Mouse (Mus musculus): ENCODE data around the gene B230307C23Rik. TPM values are rescaled to one million over a fixed set of nuclear protein-coding genes. Genes with fewer than 3 reads are reported as not detected.

The B230307C23Rik gene
- 17.8 and 21.2 TPM in 2 replicates for polyA plus RNA-seq (2015; fragmentation: Nextera tagmentation; extraction: Ambion mirVana)

- WGBS, result 2% methylated on average over 22 of the region's 22 CpGs
- Histone ChIP-seq H3K4me3 (peak within 1 kb of the TSS; percentile 53), H3K9me3 (0 out of 2 replicates have a peak, but pooled peaks cover 4% of the 10 kb centered on the region), H3K36me3 (0 out of 2 replicates have a peak, but pooled peaks cover 7% of the 10 kb centered on the region), H3K27ac (replicated peaks) (peak within 1 kb of the TSS; percentile 65), H3K9ac (peak within 1 kb of the TSS; percentile 49), H3K27me3 (0 out of 2 replicates have a peak, but pooled peaks cover 2% of the 10 kb centered on the region), H3K4me2 (peak within 1 kb of the TSS; percentile 76), H3K4me1 (replicated peaks) (peaks cover 14% of the 10 kb centered on the region)
- peak; percentile 99 for ATAC-seq (ENCODE audit: low FRiP score, low read depth)
These were observed at the start of gene B230307C23Rik for GRCm38 (mm10) chr16:97996616-97997382. Gene B230307C23Rik (plus strand): TSS chr16:97997315.

- 86% methylated on average over 4 of the region's 4 CpGs for WGBS
- no peak overlapping the region for H3K4me2 ChIP-seq
- no peak overlapping the region for H3K27ac ChIP-seq (replicated peaks)
- H3K9me3 ChIP-seq, result no peaks in the 10 kb centered on the region
- no peaks in the 10 kb centered on the region for H3K27me3 ChIP-seq
- H3K4me3 ChIP-seq, result no peak overlapping the region
- ATAC-seq (ENCODE audit: low FRiP score, low read depth), result no peak
- no peaks in the 10 kb centered on the region for H3K4me1 ChIP-seq (replicated peaks)
- no peak overlapping the region for H3K9ac ChIP-seq
- peaks cover 27% of the 10 kb centered on the region for H3K36me3 ChIP-seq
These were observed 48.3 kb upstream of the B230307C23Rik start for GRCm38 (mm10) chr16:97948836-97949235.

- Histone ChIP-seq H3K27me3 (no peaks in the 10 kb centered on the region), H3K9me3 (no peaks in the 10 kb centered on the region), H3K4me2 (no peak overlapping the region), H3K36me3 (peaks cover 32% of the 10 kb centered on the region), H3K4me3 (no peak overlapping the region), H3K27ac (replicated peaks) (no peak overlapping the region), H3K4me1 (replicated peaks) (no peaks in the 10 kb centered on the region), H3K9ac (no peak overlapping the region)
- 92% methylated on average over 8 of the region's 8 CpGs for WGBS
- no peak for ATAC-seq (ENCODE audit: low FRiP score, low read depth)
These were observed 47.1 kb upstream of the B230307C23Rik start for GRCm38 (mm10) chr16:97950061-97950460.

GRCm38 (mm10) chr16:97952371-97952770 is 44.7 kb upstream of the B230307C23Rik start:
- no peak overlapping the region for H3K4me3 ChIP-seq
- peaks cover 45% of the 10 kb centered on the region for H3K36me3 ChIP-seq
- no peak overlapping the region for H3K4me2 ChIP-seq
- ATAC-seq (ENCODE audit: low FRiP score, low read depth), result no peak
- H3K4me1 ChIP-seq (replicated peaks), result no peaks in the 10 kb centered on the region
- H3K27ac ChIP-seq (replicated peaks), result no peak overlapping the region
- no peaks in the 10 kb centered on the region for H3K27me3 ChIP-seq
- WGBS, result 92% methylated on average over 4 of the region's 4 CpGs
- H3K9ac ChIP-seq, result no peak overlapping the region
- no peaks in the 10 kb centered on the region for H3K9me3 ChIP-seq

GRCm38 (mm10) chr16:97952801-97953200 is 44.3 kb upstream of the B230307C23Rik start:
- Histone ChIP-seq H3K27ac (replicated peaks) (no peak overlapping the region), H3K9ac (no peak overlapping the region), H3K27me3 (no peaks in the 10 kb centered on the region), H3K4me3 (no peak overlapping the region), H3K36me3 (peaks cover 45% of the 10 kb centered on the region), H3K4me2 (no peak overlapping the region), H3K4me1 (replicated peaks) (no peaks in the 10 kb centered on the region), H3K9me3 (no peaks in the 10 kb centered on the region)
- ATAC-seq (ENCODE audit: low FRiP score, low read depth), result no peak
- 89% methylated on average over 9 of the region's 9 CpGs for WGBS

DNA sequence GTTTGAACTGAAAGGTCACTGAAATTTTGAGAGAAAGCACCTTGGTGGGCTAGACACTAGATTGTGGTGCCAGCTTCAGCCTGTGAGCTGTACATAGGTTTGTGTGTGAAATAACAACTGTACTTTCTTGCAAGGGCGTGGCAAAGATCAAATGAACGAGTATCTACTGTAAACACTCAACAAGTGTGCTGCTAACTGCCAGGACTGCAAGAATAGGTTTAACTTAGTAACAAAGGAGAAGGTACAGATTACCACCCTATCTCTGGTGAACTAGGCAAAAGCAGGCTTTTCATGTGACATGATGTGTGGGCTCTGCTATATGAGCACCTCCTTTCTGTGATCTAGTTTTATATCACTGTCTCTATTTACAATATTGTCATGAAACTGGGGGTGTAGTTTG is 43.8 kb upstream of the B230307C23Rik start:
- whole genome bisulfite sequencing, result 94% methylated on average over 2 of the region's 2 CpGs
- Histone ChIP-seq H3K9me3 (no peaks in the 10 kb centered on the region), H3K27ac (replicated peaks) (no peak overlapping the region), H3K4me1 (replicated peaks) (no peaks in the 10 kb centered on the region), H3K4me3 (no peak overlapping the region), H3K27me3 (no peaks in the 10 kb centered on the region), H3K36me3 (peaks cover 45% of the 10 kb centered on the region), H3K9ac (no peak overlapping the region), H3K4me2 (no peak overlapping the region)
- no peak for ATAC-seq (ENCODE audit: low FRiP score, low read depth)

GRCm38 (mm10) chr16:97956011-97956410 is 41.1 kb upstream of the B230307C23Rik start:
- Histone ChIP-seq H3K4me2 (no peak overlapping the region), H3K36me3 (peaks cover 32% of the 10 kb centered on the region), H3K27ac (replicated peaks) (no peak overlapping the region), H3K4me1 (replicated peaks) (peaks cover 7% of the 10 kb centered on the region), H3K9me3 (no peaks in the 10 kb centered on the region), H3K9ac (no peak overlapping the region), H3K27me3 (no peaks in the 10 kb centered on the region), H3K4me3 (no peak overlapping the region)
- no peak for ATAC-seq (ENCODE audit: low FRiP score, low read depth)
- WGBS, result 79% methylated on average over 2 of the region's 2 CpGs

- Histone ChIP-seq H3K36me3 (peaks cover 21% of the 10 kb centered on the region), H3K4me3 (no peak overlapping the region), H3K9ac (no peak overlapping the region), H3K9me3 (no peaks in the 10 kb centered on the region), H3K4me2 (no peak overlapping the region), H3K4me1 (replicated peaks) (peaks cover 14% of the 10 kb centered on the region), H3K27me3 (no peaks in the 10 kb centered on the region), H3K27ac (replicated peaks) (no peak overlapping the region)
- no peak for ATAC-seq (ENCODE audit: low FRiP score, low read depth)
These were observed 39.5 kb upstream of the B230307C23Rik start for GRCm38 (mm10) chr16:97957626-97958025.

DNA sequence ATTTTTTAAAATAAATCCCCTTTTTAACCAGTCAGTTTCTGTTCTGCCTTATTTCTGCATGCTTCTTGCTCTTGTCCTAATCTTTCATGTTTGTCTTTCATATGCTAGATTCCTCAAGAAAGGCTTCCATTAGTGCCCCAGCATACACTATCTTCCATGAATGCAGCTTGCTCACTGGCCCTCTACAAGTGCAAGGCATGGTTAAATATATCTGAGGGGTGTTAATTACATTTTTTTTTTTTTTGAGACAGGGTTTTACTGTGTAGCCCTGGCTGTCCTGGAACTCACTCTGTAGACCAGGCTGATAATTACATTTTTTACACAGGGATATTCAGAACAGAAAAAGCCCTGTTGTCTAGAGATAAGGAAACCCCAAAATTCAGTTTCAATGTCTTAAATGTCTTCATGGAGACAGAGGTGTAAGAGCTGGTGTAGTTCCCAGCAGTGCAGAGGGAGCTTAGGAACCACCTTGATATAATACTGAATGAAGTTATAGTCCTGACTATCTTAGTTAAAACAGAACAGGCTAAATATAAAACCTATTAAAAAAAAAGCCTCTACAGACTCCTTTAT is 38.6 kb upstream of the B230307C23Rik start:
- Histone ChIP-seq H3K4me3 (no peak overlapping the region), H3K9me3 (no peaks in the 10 kb centered on the region), H3K36me3 (peaks cover 21% of the 10 kb centered on the region), H3K27me3 (no peaks in the 10 kb centered on the region), H3K27ac (replicated peaks) (no peak overlapping the region), H3K9ac (no peak overlapping the region), H3K4me1 (replicated peaks) (peaks cover 21% of the 10 kb centered on the region), H3K4me2 (no peak overlapping the region)
- no peak for ATAC-seq (ENCODE audit: low FRiP score, low read depth)

DNA sequence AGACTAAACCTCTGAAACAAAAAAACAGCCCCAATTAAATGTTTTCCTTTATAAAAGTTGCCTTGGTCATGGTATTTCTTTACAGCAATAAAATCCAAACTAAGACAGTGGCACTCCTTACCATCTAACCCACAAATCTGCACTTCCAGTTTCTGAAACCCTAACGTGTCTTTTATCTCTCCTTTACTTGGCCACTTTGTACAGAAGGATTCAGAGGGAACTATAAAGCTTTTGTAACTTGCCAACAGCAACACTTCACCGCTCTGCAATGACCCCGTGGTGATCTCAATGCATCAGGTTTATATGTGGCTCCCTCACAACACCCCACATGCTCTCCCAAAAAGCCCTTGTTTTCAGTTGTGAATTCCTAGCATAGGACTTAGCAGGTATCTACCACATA is 36.8 kb upstream of the B230307C23Rik start:
- Histone ChIP-seq H3K9ac (no peak overlapping the region), H3K4me1 (replicated peaks) (peaks cover 21% of the 10 kb centered on the region), H3K27me3 (no peaks in the 10 kb centered on the region), H3K9me3 (no peaks in the 10 kb centered on the region), H3K4me2 (no peak overlapping the region), H3K4me3 (no peak overlapping the region), H3K36me3 (peaks cover 11% of the 10 kb centered on the region), H3K27ac (replicated peaks) (no peak overlapping the region)
- no peak for ATAC-seq (ENCODE audit: low FRiP score, low read depth)
- WGBS, result 96% methylated on average over 3 of the region's 3 CpGs

DNA sequence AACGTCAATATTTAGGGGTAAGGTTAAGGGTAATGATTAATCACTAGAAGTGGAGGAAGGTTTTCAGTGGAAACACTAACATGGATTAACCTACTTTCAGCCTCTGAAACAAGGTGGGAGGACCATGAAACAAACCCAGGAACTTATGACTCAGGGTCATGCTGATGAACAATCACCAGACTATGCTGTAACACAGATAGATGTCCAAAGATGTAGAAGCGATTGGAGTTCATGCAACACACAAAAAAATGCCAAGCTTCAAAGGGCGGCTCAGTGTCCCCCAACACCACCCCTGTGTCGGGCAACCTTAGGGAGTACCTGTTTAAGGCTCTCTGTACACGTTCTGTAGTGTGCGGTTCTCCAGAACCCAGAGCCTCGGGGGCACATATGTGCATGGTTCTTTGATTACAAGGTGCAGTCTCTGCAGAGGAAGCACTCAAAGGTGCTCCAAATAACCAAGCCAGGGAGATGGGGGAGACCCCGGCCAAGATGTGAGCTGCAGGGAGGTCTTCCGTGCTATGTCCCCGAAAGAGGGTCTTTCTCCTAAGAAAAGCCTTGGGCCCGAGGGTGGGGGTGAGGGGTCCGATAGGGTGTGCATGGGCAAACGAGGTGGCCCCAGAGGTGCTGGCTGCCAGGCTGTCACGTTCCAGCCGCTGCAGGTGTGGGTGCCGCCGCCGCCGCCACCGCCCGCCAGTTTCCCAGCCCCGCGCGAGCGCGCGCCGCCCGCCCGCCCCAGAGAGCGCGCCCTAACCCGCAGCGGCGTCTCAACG is 35.5 kb upstream of the B230307C23Rik start:
- H3K9me3 ChIP-seq, result no peaks in the 10 kb centered on the region
- H3K27me3 ChIP-seq, result no peaks in the 10 kb centered on the region
- peaks cover 21% of the 10 kb centered on the region for H3K4me1 ChIP-seq (replicated peaks)
- peak overlapping the region; percentile 74 for H3K9ac ChIP-seq
- WGBS, result 8% methylated on average over 36 of the region's 36 CpGs
- H3K4me2 ChIP-seq, result peak overlapping the region; percentile 84
- peaks cover 2% of the 10 kb centered on the region for H3K36me3 ChIP-seq
- peak; percentile 53 for ATAC-seq (ENCODE audit: low FRiP score, low read depth)
- H3K27ac ChIP-seq (replicated peaks), result peak overlapping the region; percentile 99
- peak overlapping the region; percentile 80 for H3K4me3 ChIP-seq

Data from hindbrain, embryonic 15.5 days (tissue).